Mouse (Mus musculus) left cerebral cortex, adult 2 months (tissue): ENCODE data around the gene Slc4a1. TPM values are rescaled to one million over a fixed set of nuclear protein-coding genes. Genes with fewer than 3 reads are reported as not detected.

Source experiments
- DNase-seq, 2 experiments: peaks; one replicate each; pipeline ENCODE4 v3.0.0; 2021 to 2022; ENCODE audit warnings: low spot score in 2 of 2, mixed read lengths in 1 of 2; ENCODE audit errors: extremely low spot score in 1 of 2
- H3K27ac ChIP-seq: fragments of 200-600 bp; 2 replicates; pipeline ENCODE4 v1.8.1; 2022
- H3K4me3 ChIP-seq: fragments of 200-600 bp; 2 replicates; pipeline ENCODE4 v1.8.1; 2022
- CTCF ChIP-seq: fragments of 200-600 bp; IDR thresholded peaks from 2 replicates; pipeline ENCODE4 v1.8.1; 2022; ENCODE audit warnings: antibody characterized with exemption, mild to moderate bottlenecking, moderate library complexity
- intact Hi-C: fragments of 180-260 bp; cut with DNase I; formaldehyde crosslinking; loops from one replicate; pipeline ENCODE4 v1.15.1; 2025
- total RNA-seq, 2 experiments: library from RNA; stranded (reverse); gene quantifications; 2 replicates each; pipeline ENCODE4 v1.2.3; 2021

The Slc4a1 gene
- total RNA-seq, 2 experiments from 2014 or later: 0.16 to 0.43 TPM

- TF ChIP-seq CTCF: no peak
- no peak overlapping the region for H3K4me3 ChIP-seq
- intact Hi-C loops: no loop called here
- DNase-seq: no peak
- H3K27ac ChIP-seq: peak overlapping the region; percentile 36
These were observed 17.5 kb upstream of the Slc4a1 start for GRCm38 (mm10) chr11:102383365-102384136.

- TF ChIP-seq CTCF: no peak
- DNase-seq: no peak
- Histone ChIP-seq H3K4me3 (no peak overlapping the region), H3K27ac (no peak overlapping the region)
- intact Hi-C loops: no loop called here
These were observed 16.8 kb upstream of the Slc4a1 start for GRCm38 (mm10) chr11:102382794-102383193.

- no peak for TF ChIP-seq CTCF
- Histone ChIP-seq H3K4me3 (no peak overlapping the region), H3K27ac (no peak overlapping the region)
- intact Hi-C loops: no loop called here
- DNase-seq: no peak
These were observed 15.5 kb upstream of the Slc4a1 start for GRCm38 (mm10) chr11:102381341-102382100.

- Histone ChIP-seq H3K4me3 (no peak overlapping the region), H3K27ac (no peak overlapping the region)
- intact Hi-C loops: no loop called here
- no peak for TF ChIP-seq CTCF
- DNase-seq: no peak
These were observed 14.1 kb upstream of the Slc4a1 start for GRCm38 (mm10) chr11:102380091-102380490.

- H3K27ac ChIP-seq: no peak overlapping the region
- DNase-seq: no peak
- H3K4me3 ChIP-seq: no peak overlapping the region
- intact Hi-C loops: no loop called here
- peak; percentile 34 for TF ChIP-seq CTCF
These were observed 11.2 kb upstream of the Slc4a1 start for GRCm38 (mm10) chr11:102377186-102377585.

- Histone ChIP-seq H3K4me3 (no peak overlapping the region), H3K27ac (no peak overlapping the region)
- TF ChIP-seq CTCF: no peak
- no peak for DNase-seq
- intact Hi-C loops: no loop called here
These were observed 10.3 kb upstream of the Slc4a1 start for GRCm38 (mm10) chr11:102376196-102376835.

GRCm38 (mm10) chr11:102375196-102376173 is 9.5 kb upstream of the Slc4a1 start:
- TF ChIP-seq CTCF: no peak
- intact Hi-C loops: no loop called here
- H3K4me3 ChIP-seq: no peak overlapping the region; the same call in 1 of the 2 replicates
- no peak for DNase-seq
- no peak overlapping the region for H3K27ac ChIP-seq

GRCm38 (mm10) chr11:102374108-102374725 is 8.2 kb upstream of the Slc4a1 start:
- intact Hi-C loops: no loop called here
- Histone ChIP-seq H3K27ac (no peak overlapping the region), H3K4me3 (no peak overlapping the region)
- no peak for TF ChIP-seq CTCF
- DNase-seq: no peak

GRCm38 (mm10) chr11:102373646-102374045 is 7.6 kb upstream of the Slc4a1 start:
- no peak for TF ChIP-seq CTCF
- no peak overlapping the region for H3K27ac ChIP-seq
- DNase-seq: no peak
- intact Hi-C loops: no loop called here
- H3K4me3 ChIP-seq: no peak overlapping the region

- H3K4me3 ChIP-seq: no peak overlapping the region
- no peak overlapping the region for H3K27ac ChIP-seq
- intact Hi-C loops: no loop called here
- no peak for DNase-seq
- no peak for TF ChIP-seq CTCF
These were observed 6.9 kb upstream of the Slc4a1 start for GRCm38 (mm10) chr11:102372936-102373335.
